Mouse (Mus musculus): ENCODE results near the gene Sh3d21.

Sh3d21 gene

DNA sequence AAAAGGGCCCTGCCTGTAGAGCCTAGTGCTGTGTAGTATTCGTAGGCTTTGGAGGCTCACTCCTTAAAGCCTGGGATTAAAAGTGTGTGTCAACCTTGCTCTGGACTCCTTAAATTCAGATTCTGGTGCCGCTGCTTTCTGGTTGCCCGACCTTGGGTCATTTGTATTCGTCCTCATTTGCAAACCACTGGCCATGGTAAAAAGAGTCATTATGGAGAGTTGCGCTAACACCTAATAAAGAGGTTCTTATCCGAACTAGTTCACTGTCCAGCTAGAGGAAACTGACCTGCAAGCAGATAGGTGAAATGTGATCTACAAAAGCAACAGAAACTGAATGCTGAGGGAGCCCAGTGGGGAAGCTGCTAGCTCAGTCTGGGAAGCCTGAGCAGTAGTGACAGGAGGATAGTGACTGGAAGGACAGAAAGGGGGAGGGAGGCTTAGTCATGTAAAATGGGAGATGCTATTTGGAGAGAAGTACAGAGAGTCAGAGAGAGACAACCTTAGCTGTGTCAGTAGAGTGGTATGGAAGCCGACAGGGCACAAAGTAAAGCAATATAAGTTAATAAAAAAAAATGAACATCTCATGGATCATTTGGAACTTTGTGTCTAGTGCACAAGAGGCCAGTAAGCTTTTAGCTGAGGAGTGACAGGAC lies 58.0 kb downstream of the Sh3d21 start:
- DNase-seq = no peak

DNA sequence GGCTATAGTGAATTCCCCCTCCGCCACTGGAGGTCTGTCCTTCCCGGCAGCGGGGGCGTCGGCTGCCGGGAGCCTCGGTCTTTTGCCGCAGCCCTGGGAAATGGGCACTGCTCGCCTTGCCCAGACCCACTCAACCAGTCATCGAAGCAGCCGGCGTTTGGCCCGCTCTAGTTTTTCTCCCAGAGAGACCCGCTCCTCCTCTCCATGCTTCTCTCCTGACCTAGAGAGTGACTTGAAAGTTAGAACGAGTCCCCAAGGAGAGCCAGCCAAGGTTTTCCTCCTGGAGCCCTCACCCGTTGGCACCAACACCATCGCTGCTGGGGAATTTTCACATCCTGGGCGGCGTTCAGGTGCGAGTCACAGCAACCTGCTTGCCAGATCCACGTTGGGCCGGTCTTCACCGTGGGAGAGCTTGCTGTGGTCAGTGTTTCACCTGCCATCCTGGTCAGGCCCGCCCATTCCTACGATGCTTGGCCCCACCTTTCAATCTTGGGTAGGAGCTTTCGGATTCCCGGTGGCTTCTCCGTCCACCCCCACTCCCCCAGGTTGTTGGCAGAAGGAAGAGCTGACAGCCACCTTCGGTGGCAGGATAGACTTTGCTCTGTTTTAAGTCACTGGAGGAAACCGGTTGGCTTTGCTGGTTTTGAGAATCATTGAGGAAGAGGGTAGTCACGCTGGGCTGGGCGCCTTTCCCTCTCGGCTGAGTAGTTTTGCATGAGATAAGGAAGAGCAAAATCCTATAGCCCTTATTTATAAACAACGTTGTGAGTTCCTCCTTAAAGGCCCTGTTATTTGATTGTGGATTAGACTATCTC lies 58.8 kb downstream of the Sh3d21 start:
- DNase-seq = peak; percentile 22 to 39

DNA sequence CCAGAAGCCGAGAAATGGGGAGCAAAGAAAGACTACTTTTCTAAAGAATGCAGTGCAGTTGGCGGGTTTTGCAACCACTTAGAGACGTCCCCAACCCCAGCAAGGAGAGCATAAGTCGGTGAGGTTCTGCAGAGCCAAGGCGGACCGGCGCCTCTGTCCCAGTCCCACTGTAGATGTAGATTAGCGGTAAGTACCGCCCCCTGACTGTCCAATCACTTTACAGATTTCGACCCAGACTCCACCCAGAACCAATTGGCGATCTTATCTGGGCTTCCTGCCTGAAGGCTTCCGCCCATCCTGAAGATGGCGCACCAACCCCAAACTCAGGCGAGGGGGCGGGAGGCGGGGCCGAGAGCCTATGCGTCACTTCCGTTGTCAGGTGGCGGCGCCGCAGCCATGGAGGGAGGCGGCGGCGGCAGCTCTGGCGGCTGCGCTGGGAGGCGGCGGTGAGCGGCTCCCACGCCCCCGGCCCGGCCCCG lies 59.7 kb downstream of the Sh3d21 start, which contains the start of gene Stk40:
Gene Stk40 (plus strand): TSS at position 368 of the 479 bp plus-strand sequence.
- peak; percentile 92 to 93 for DNase-seq

DNA sequence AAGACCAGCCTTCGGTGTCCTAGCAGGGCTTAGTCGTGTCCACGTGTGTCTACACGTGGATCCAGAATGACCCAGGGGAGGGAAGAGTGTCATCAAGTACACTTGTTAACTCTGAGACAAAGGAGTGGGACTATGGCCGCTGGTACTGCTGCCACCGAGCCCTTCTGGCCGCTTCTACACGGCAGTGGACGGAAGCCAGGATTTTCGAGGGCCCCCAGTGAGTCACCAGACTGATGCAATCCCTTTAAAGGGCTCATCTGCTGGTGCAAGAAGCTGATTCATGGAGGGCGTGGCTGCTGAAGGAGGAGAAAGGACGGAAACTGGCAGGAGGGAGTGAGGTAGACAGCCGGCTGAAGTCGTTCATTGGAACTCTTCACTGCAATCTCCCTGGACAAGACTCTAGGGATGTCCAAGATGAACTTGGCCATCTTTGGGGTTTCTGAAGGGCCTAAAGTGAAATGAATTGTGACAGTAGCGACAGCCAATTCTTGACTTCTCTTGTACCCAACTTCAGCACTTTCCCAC lies 60.2 kb downstream of the Sh3d21 start:
- DNase-seq = peak; percentile 56 to 69

DNA sequence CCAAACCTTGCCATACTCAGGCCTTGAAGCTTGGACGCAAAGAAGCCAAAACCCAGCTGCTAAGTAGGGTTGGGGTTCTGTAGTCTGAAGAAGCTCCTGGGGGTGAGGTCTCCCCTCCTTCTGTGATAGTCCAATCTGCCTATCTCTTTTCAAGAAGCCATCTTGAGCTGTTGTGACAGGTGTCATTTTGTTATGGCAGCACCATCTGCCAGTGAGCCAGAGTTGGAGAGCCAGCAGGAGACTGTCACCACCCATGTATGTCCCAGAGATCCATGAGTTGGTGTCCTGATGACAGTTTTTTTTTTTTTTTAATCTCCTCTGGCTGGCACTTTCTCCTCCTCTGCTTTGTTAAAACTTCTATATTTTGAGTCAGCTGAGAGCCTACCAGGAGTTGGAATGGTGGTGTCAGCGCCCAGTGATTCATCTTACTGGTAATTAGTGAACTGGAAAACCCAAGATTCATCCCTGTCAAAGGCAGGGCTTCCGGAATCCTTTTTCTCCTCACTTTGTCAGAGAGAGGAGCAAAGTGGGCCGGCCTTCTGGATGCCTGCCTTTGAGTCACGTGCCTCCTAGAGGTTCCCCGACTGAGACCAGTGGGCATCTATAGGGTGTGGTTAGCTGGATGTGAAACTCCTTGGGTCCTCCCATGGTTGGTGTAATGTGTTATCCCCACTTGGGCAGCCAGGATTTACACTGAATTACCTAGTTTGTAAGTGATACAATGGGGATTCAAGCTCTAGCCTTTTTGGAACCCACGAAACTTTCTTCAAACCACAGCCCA lies 61.0 kb downstream of the Sh3d21 start:
- no peak for DNase-seq

DNA sequence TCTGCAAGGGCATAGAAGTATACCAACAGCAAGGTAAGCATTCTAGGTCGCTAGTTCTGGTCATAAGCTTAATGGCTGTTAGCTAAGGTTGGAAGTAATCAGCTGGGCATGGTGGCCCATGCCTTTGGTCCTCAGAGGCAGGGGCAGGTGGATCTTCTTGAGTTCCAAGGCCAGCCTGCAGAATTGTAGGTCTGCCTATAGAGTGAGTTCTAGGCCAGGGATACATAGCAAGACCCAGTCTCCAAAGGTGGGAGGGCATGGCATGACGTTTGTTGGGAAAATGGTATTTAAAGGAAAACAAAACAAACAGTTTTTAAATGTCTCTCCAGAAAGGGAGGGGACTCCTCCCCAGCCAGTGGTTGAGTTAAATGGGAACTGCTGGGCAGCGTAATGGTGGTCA lies 62.5 kb downstream of the Sh3d21 start:
- no peak for DNase-seq

All from thymus, adult 18-20 months (tissue).